Mouse (Mus musculus): ENCODE results near the gene Agt.

GRCm38 (mm10) chr8:124556164-124556563, 13.3 kb downstream of the Agt start:
- TF ChIP-seq GATA1 (IDR thresholded peaks at IDR 0.05; ENCODE audit: borderline replicate concordance, low read length) = no peak
- TF ChIP-seq FLI1 (IDR thresholded peaks at IDR 0.05; ENCODE audit: low read length) = no peak
